Mouse (Mus musculus): ENCODE measurements at regions not wholly inside any gene's neighbourhood (a gene's known extent, or its start where the extent isn't known, plus 50 kb on each side); places are given as distances from the start of the nearest gene placed in this dataset.

- in situ Hi-C loops (cut with MboI, MseI), result no loop called here
Measured at GRCm38 (mm10) chr13:44419472-44420226, 309.6 kb upstream of the Jarid2 start.

DNA sequence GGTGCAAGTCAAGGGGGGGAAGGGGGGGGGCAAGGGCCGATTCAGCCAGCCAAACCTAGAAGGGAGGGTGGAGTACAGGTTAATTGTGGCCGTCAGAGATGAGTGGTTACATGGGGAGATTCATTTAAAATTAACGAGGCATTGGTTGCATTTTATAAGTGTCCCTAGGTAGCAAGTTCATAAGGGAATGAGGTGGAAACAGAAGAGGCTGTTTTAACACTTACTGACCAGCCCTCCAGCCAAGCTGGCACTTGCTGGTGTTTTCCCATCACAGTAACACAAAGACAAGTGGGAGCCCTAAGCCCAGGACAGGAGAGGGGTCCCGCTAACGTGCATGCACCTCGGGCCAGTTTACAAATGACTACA, 309.1 kb upstream of the Jarid2 start:
- in situ Hi-C loops (cut with MboI, MseI), result no loop called here

DNA sequence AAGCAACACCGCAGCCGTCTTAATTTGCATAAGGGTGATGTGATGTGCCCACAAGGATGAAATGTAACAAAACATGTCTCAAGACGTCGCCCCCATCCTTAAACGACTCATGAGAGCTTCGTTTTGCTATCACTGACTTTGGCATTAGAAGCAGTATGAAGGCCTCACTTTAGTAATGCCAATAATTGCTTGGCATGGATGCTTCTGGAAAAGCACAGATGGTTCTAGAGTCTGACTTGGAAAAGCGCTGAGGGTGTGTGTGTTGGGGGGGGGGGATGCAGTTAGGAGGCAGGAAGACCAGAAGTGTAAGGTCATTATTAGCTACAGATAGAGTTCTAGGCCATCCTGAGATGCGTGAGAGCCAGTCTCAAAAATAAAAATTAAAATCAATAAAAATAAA, 308.3 kb upstream of the Jarid2 start:
- in situ Hi-C loops (cut with MboI, MseI), result no loop called here

DNA sequence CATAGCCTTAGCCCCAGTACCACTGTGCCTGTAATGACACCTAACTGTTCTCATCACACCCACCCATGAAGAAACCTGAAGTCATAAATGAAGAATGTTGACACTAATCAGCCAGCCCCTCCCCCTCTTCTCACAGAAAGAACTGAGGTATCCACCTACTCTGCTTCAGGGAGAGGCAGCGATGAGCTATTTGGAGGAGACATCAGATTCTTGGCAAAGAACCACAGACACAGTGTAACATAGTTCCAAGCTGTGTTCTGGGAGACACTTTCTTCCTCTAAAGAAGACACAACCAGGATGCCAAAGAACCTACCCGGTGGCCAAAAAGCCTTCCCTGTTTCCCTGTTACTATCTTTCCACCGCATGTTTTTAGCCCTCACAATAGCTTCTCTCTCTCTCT, 307.8 kb upstream of the Jarid2 start:
- in situ Hi-C loops (cut with MboI, MseI), result no loop called here

DNA sequence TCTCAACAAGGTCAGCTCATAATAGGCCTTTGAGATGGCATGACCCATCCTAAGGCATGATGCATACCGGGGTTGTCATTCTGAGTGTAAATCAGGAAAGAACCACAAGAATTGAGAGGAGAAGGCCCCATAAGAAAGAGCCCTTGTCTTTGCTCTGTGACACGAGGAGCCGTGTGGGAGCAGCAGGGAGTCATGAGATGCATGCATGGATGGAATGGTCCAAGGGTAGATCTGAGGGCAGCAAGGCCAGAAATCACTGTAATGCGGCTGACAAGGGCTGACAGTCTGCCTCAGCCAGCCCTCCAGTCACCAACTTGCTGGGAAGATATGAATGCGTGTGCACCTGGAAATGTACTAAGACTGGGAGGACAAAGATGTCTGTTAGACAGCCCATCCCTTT, 307.4 kb upstream of the Jarid2 start:
- in situ Hi-C loops (cut with MboI, MseI), result no loop called here

DNA sequence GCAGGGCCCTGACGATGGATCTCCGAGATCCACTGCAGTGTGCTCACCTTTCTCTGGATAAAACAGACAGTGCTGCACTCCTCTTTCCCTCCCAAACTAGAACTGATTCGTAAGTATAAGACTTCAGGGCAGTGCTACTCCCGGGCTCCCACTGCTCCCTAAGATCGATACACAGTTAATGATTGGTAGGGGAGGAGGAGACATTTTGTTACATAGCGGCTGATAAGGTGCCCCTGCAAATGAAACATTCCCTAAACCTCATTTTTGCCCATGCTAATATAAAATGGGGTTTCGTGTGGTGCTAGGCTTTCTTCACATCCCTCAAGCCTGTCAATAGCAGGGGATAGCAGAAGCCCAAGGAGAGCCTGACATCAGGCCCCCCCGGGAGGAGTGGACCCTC, 298.8 kb upstream of the Jarid2 start:
- in situ Hi-C loops (cut with MboI, MseI), result no loop called here

DNA sequence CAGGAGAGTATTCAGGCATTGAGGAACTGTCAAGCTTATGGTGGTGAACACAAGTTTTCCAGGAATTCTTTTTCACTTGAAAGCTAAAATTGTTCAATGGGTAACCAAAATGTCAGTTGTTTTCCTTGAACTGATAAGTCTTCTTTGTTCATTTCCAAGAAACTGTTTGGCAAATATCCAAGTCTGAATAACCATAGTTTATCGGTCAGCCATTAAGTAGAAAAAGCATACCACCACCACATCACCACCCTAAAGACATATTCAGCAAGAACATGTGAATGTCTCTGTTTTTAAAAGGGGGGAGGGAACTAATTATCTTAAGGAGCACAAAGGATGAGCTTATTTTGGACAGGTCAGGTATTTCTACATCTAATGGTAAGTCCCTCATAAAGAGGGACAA, 291.6 kb upstream of the Jarid2 start:
- in situ Hi-C loops (cut with MboI, MseI), result no loop called here

DNA sequence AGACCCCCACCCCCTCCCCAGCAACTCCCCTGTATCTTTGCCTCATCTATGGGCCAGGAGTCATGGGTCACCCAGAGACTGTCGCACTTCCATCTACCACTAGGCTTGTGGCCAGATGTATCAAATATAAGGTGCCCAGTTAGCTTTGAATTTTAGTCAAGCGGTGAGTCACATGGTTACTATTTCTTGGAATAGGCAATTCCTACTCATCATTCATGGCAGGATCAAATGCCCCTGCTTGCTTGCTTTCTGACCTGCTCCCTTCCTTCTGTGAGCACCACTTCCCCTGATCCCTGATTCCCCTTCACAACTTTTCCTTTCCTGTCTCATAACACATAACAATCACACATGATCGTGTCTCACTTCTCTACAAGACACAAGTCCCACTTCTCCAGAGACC, 288.2 kb upstream of the Jarid2 start:
- in situ Hi-C loops (cut with MboI, MseI), result no loop called here

DNA sequence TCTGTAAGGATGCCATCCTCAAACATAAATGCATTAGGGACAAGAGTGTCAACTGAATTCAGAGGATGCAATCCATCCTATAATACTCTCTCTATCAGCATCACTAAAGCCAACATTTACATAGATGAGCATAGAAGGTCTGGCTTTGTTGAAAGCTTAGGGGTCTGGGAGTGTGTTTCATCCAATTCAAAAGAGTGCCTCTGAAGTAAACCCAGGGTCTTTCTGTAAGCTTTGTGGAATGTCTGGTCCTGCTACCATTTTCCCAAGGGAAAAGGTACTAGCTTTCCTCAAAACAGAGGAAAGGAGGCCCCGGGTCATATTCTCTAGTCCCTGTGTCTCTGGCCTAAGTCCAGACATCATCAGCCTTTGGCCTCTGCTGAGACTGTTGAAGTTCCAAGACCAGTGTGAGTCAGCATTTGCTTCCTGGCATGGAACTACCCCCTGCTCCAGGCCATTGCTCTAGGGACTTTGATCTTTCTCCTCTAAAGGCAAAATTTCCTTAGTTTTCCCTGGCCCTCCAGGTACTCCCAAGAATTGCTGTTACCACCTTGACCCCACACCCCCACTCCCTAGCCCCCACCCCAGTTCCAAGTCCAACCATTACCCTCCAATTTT, 280.0 kb upstream of the Jarid2 start:
- in situ Hi-C loops (cut with MboI, MseI), result no loop called here

DNA sequence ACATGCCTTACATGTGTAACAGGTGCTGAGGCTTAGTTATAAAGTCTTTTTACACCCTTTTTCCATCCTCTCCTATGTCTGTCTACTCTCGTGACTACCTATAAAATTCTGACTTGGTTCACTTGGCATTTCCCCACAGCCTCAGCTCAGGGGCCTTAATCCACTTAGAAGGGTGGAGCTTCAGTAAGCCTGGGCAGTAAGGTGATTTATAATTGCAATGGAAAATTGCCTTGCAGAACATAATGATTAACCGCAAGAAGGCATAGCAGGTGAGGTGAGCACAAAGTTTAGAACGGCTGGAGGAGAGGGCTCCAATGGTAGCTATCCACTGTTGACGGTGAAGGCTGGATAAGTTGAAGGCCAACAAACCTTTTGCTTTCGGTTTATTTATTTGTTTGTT, 278.1 kb upstream of the Jarid2 start:
- in situ Hi-C loops (cut with MboI, MseI), result no loop called here

GRCm38 (mm10) chr13:44453131-44453530, 276.1 kb upstream of the Jarid2 start:
- in situ Hi-C loops (cut with MboI, MseI), result no loop called here

DNA sequence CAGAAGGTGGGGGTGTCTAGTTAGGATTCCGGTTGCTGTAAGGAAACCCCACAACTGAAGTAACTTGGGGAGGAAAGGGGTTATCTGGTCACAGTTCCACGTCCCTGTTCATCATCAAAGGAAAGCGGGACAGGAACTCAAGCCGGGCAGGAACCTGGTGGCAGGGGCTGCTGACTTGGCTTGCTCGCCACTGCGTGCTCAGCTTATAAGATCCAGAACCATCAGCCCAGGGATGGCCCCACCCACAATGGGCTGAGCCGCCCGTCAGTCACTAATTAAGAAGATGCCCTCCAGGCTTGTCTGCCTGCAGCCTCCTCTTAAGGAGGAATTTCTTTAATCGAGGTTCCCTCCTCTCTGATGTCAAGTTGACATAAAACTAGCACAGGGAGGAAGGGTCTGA, 275.1 kb upstream of the Jarid2 start:
- in situ Hi-C loops (cut with MboI, MseI), result no loop called here

DNA sequence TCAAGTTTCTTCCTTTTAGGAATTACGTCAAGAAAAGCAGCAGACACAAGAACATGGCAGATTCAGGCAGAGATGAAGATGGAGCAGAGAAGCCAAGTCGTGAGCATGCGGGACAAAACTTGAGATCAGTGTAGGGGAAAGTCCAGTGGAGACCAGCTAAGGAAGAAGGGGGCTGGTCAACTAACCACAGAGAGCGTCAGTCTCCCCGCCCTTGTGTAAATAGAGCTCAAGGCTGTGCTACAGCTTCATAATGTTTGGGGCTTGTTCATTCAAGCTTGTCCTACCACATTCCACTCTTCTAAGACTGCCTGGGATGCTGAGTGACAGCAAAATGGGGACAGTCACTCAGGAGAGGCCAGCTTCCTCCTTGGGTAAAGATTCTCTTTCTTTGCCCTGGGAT, 274.1 kb upstream of the Jarid2 start:
- in situ Hi-C loops (cut with MboI, MseI), result no loop called here

DNA sequence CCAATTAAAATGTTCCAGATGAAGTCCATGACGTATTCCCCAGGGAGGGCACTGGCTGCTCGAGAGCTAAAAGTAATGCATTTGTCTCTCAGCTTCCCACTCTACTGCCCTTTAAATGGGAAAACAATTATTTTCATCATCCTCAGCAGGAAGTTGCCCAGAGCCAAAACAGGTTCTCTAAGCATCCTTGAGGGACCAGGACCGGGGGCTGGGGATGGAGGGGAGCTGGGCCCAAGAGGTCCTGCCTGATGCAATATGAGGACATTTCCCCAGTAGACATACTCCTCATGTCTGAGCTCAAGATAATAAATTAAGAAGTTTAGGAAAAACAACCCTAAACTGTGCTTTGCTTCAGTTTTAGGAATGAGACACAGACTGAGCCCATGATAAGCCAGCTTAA, 270.5 kb upstream of the Jarid2 start:
- in situ Hi-C loops (cut with MboI, MseI), result no loop called here

DNA sequence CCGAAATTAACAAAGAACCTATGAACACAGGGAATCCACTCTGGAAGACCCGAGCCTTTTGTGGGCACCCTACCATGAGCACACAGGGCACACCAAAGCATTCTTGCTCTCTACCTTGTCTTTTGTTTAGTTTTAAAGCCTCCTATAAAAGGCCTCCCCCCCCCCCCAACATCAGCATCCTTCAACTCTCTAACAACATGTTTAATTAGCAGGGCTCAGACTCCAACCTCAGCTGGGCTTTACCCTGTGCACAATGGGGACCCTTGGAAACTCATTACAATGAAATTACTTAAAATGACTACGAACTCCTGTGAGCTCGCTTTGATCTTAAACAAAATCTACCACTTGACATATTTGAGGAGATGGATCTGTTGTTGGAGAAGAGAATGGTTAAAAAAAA, 270.1 kb upstream of the Jarid2 start:
- in situ Hi-C loops (cut with MboI, MseI), result no loop called here

- in situ Hi-C loops (cut with MboI, MseI), result no loop called here
Measured at GRCm38 (mm10) chr13:44463675-44464074, 265.6 kb upstream of the Jarid2 start.

DNA sequence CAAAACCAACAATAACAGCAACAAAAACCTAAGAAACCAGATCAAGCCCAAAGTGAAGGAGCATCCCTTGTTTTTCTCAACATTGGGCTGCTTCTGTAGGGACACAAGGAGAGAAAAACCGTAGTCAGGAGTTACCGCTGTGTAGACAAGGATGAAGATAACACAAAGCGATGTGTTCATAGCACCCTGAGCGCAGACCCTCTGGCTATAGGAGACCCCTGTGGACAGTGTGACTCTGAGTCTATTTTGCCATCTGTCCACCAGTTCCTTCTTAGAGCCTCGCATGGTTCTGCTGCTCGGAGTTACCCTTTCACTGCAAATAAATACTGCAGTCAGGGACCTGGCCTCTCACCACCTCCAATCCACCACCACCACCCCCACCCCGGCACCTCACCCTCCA, 263.7 kb upstream of the Jarid2 start:
- in situ Hi-C loops (cut with MboI, MseI), result no loop called here

DNA sequence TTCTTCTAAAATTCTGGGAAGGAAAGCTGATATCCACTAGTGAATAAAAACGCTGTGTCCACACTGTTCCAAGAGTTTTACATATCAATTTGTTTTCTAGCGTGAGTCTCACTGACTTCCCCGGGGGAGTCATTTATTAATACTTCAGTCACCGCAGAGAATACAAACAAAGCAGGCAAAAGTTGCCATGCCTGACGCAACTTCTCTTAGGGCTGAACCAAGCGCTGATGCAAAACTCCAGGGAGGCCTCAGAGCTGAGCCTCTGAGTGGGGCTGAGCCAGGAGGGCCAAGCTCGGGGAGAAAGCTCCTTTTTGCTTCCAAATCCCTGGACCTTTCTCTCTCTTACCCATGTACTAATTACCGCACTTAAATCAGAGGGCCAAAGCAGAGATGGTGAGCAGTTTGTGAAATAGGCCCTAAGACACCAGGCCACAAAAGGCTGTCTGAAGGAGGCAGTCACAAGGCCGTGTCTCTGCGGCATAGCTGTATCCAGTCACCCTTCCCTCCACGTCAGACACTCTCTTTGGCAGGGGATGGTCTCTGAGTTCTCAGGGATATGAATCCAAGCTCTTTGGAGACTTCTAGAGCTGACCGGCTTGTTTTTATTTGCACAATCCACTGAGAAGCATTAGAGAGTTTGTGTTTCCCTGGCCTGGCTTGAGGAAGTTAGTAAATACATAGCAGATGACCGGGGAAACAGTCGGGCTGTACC, 260.2 kb upstream of the Jarid2 start:
- in situ Hi-C loops (cut with MboI, MseI), result no loop called here

GRCm38 (mm10) chr13:44469675-44470074, 259.6 kb upstream of the Jarid2 start:
- in situ Hi-C loops (cut with MboI, MseI), result no loop called here

DNA sequence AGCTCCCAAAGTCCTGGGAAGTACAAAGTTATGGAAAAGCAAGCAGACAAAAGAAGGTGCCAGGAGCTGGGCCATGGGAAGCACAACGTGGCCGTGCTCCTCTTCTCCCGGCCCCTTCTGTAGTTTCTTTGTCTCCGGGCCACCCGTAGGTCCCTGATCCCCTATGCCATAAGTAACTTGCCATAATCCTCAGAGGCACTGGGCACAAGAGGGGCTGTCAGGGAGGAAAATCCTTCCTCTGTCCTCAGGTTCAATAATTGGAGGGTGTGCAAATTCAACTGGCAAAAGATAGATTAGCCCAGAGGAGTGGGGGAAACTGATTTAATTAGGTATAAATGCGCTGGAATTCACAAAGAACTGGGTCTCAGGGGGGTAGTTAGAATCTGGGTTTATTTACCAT, 256.1 kb upstream of the Jarid2 start:
- in situ Hi-C loops (cut with MboI, MseI), result no loop called here

- in situ Hi-C loops (cut with MboI, MseI), result no loop called here
Measured at GRCm38 (mm10) chr13:44476901-44477300, 252.4 kb upstream of the Jarid2 start.

DNA sequence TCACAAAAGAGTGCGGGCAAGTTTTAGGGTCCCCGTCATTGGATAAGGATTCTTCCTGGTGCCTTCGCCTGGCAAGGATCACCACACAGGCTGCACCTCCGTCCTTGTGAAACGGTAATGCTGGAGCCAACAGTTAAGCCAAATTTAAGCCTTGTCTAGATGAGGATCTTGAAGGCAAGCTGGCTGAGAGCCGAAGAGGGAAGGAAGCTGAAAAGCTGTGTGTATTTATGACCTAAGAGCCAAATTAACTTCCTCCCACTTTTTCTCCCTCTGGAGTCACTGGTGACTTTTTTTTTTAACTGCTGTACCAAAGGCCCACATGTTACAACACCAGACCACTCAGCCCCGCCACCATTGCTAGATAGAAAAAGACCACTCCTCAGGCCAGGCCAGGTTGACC, 249.1 kb upstream of the Jarid2 start:
- in situ Hi-C loops (cut with MboI, MseI), result no loop called here

- in situ Hi-C loops (cut with MboI, MseI), result no loop called here
Measured at GRCm38 (mm10) chr13:44482661-44483060, 246.6 kb upstream of the Jarid2 start.
